Mouse (Mus musculus) heart, adult 2 months (tissue): ENCODE results near the gene Sash3.

Experiments used
- CTCF ChIP-seq: fragments of 200-600 bp; IDR thresholded peaks from 2 replicates; pipeline ENCODE4 v1.8.1; 2022; ENCODE audit warnings: antibody characterized with exemption, mild to moderate bottlenecking, moderate library complexity
- EP300 ChIP-seq: fragments of 200-500 bp; IDR thresholded peaks from 2 replicates; pipeline ENCODE4 v1.6.1; 2011; ENCODE audit warnings: low read depth, low read length, control low read depth; ENCODE audit not compliant: insufficient read depth
- POLR2A ChIP-seq: fragments of 200-500 bp; IDR thresholded peaks from 2 replicates; pipeline ENCODE4 v1.6.1; 2011; ENCODE audit warnings: mild to moderate bottlenecking, low read depth, low read length, control low read depth; ENCODE audit not compliant: insufficient read depth

DNA sequence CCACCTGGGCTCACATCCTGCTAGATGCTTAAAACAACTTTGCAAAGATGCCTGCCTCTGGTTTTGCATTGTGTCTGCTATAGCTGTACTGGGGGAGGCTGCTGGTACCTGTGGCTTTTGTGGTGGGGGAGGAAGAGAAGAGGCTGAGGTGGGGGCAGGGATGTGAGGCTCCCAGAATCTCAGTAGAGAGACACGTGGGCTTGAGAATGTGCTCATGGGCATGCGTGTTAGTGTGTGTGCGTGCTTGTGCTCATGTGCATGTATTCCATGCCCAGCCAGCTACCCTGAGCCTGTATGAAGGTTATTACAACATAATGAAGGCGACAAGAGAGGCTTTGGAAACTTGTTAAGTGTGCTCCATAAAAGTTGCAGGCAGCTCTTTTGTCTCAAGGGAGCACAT lies 9.3 kb upstream of the Sash3 start:
- TF ChIP-seq CTCF, result no peak
- no peak for TF ChIP-seq POLR2A
- TF ChIP-seq EP300, result no peak
